Mouse (Mus musculus): ENCODE measurements at regions not wholly inside any gene's neighbourhood (a gene's known extent, or its start where the extent isn't known, plus 50 kb on each side); places are given as distances from the start of the nearest gene placed in this dataset.

- no peak for DNase-seq
These were observed 315.4 kb upstream of the Dnajc24 start for GRCm38 (mm10) chr2:106318695-106319266.

DNA sequence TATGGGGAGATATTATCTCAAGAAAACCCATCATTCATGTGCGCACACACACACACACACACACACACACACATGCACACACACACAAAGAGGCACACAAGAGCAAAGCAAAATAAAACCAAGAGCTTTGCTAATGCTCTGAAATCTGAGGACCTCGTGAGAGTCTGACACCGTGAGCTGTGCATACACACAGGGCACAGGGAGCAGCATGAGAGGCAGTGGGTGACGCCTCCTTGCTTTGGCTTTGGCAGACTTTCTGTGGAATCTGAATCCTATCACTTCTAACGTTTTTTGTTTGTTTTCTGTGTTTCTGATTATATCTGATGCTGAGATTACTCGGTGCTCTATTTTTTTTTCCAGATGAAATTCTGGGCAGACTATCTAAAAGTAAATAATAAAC, 343.4 kb upstream of the Dnajc24 start:
- no peak for DNase-seq

- DNase-seq = no peak
These were observed 343.9 kb upstream of the Dnajc24 start for GRCm38 (mm10) chr2:106347249-106347648.

DNA sequence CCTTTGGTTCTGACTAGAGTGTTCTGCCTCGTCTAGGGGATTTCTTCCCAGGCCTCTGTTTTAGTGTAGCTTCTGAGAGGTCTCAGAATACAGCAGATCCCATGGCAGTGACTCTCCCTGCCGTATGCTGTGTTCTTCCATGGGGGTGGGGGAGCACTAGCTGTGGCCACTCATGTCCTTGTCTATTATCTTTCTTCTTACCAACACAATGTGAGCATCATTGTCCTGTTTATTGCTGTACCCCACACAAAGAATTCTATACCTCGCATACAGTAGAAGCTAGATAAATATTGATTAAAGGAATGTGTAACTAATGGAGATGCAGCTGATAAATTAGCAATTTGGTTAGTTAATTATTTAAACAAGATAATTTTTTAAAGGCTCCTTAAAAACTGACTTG, 337.5 kb upstream of the Mpped2 start:
- DNase-seq = no peak

DNA sequence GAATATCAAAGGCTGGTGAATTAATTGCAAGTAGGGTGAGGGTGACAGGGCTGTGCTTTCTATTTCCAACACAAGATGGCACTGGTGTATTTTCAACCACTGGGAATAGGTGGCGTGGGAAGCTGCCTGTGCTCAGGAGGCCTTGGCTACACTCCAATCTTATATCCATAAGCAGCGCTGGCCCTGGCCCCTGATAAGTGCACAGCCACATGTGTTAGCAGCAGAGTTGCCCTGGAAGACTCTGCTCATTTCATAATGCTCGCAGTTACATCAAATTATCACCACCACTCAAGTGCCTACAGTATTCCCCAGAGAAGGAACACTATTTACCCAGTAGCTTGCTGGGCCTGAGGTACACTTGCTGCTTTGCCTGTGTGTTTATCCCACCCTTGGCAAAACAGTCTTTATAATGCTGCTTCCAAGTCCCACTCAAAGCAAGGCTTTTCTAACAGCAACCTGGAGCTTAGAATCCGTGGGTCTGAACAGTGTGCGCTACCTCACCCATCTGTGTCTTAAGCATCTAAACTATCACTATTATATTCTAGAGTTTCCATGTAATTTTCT, 337.0 kb upstream of the Mpped2 start:
- peak; percentile 37 for DNase-seq

DNA sequence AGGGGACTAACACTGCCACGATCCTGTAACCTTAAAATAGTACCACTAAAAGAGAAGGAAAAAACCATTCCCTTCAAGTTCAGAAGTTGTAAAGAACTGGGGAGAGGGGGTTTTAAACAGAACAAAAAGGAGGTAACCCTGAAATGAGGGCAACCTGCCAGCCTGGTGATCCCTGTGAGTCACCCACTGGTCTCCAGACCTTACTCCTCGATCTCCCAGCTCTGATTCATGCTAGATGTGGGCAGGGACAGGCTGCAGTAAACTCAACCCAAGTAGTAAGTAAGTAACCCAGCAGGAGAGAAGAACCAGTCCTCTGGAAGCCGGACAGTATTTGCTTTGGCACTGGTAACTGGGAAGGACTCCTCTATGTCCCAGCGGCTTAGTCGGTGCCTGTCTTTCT, 324.4 kb upstream of the Mpped2 start:
- DNase-seq = peak; percentile 63

DNA sequence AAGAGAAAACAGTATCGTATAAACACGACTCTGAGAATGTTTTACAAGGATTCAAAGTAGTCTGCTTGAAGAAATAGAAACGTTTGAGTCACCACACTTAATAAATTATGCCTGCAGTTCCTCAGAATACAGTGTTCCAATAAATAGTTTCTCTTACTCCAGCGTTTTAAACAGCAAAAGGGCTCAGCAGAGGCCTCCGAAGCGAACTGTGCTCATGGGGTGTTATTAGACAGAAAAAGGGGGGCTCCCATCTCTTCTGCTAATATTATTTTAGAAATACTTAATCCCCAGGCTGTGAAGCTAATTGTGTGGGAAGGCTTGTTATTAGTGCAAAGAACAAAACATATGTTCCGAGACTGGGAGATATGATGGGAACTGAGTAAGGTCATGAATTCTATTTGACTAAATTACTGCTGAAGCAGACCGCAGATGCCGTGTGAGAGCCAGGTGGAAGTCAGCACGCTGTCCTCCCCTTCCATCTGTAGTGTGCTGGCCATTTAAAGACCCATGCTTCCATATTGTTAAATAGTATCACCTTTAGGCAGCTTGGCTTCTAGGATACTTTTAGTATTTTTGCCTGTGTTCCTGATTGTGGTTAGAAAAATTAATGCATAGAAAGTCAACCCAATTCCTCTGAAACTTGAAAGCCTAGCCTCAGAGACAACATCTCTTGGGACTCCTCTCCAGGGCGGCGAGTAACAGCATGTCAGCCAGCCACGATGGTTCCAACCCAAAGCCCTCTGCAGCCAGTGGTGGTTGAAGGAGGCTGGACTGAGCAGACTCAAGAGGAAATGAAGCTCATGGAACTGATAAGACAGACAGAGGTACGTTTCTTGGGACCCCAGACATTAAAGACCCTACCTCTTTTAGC, 309.4 kb upstream of the Mpped2 start:
- no peak for DNase-seq

GRCm38 (mm10) chr2:106384286-106384595, 308.8 kb upstream of the Mpped2 start:
- no peak for DNase-seq

GRCm38 (mm10) chr2:106384842-106385241, 308.2 kb upstream of the Mpped2 start:
- no peak for DNase-seq

GRCm38 (mm10) chr2:106412158-106412557, 280.9 kb upstream of the Mpped2 start:
- no peak for DNase-seq

GRCm38 (mm10) chr2:106415474-106416019, 277.5 kb upstream of the Mpped2 start:
- no peak for DNase-seq

DNA sequence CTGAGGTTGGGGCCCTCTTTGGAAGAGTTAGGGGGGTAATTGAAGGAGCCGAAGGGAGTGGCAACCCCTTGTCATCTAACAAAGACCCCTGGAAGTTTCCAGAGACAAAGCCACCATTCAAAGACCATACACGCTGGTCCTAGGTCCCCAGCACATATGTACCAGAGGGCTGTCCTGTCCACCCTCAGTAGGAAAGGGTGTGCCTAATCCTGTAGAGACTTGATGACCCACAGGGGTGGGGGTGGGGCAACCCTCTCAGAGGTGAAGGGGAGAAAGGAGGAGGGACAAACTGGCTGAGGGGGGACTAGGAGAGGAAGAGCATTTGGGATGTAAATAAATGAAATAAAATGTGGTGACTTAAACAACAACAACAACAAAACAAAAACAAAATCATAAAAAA, 274.9 kb upstream of the Mpped2 start:
- DNase-seq = no peak

DNA sequence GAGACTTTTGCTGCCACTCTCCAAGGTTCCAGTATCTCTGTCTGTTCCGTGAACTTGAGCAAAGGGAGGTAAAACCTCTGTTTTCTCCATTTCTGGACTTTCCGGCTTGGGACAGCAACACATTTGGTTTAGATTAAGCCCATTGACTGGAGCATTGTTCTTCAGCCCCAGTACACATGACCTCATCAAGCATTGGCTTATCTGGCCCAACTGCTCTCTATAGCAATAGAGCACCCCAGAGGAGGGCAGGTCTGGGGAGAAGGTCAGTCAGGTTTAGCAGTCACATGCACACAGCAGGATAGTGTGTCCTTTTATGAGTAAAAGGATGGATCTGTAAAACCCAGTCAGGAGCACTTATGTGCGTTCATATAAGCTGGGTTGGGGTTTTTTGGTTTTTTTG, 268.1 kb upstream of the Mpped2 start:
- no peak for DNase-seq

DNA sequence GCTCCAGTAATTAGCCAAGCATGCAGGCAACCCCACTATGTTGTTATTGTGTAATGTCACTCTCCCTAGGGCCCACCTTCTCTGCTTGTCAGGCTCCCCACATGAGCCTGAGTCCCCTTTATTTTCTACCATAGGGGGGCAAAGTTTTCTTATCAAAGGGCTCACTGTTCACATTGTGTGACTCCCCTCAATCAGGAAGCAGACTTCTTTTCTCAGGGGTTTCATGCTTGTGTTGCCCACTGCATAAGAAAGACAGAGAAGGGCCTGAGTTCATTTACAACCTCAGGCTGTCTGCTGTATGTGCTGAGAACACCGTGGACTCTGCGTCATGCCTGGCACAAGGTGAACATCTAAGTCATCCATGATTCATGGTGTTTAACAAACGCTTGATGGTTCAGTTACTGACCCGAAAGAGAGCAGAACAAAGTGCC, 267.6 kb upstream of the Mpped2 start:
- peak; percentile 41 for DNase-seq

DNA sequence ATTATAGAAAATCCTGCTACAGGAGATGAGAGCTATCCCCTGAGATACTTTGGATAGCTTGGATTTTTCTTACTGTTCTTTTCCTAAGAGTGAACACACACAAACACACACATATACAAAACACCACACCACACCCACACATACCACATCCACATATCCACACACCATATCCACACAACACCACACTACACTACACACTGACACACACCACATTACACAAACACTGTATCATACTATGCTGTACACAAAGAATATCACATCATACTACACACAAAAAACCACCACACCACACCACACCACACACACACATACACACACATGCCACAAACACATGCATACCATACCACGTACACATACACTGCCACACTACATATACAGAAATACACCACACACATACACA, 267.1 kb upstream of the Mpped2 start:
- no peak for DNase-seq

- DNase-seq = no peak
These were observed 265.8 kb upstream of the Mpped2 start for GRCm38 (mm10) chr2:106427237-106427636.

DNA sequence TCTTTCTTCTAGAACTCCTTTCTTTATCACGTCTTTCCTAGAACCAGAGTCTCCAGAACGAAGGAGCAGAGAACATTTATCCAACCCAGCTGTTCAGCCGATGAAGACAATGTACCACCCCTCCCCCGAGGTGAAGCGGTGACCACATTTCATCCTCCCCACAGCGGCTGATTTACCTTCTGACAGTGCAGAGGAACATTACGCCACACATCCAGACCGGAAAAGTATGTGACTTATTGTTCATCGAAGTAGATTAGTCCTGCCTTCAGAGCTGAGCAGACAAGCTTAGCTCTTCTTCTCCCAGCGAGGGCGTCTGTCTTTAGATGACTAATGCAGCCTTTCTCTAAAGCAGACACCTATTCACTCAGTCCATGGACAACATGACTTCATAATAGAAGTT, 264.2 kb upstream of the Mpped2 start:
- DNase-seq = no peak

DNA sequence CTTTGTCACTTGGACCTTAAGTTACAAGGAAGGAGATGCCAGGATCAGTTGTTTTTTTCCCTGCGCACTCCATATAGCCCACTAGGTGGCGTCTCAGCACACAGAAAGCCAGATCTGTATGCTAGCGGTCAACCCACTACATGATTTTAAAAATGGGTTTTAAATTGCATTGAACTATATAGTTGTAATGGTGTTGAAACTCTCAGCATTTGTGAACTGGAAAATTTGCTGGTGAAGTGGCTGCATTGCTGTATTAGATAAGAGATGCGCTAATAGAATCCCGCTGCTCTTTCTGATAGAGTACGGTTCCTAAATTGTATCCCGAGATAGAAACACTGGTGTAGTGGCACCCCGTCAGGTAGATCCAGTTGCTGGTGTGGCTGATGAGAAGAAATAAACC, 261.9 kb upstream of the Mpped2 start:
- DNase-seq = peak; percentile 57

GRCm38 (mm10) chr2:106431637-106432199, 261.4 kb upstream of the Mpped2 start:
- no peak for DNase-seq

DNA sequence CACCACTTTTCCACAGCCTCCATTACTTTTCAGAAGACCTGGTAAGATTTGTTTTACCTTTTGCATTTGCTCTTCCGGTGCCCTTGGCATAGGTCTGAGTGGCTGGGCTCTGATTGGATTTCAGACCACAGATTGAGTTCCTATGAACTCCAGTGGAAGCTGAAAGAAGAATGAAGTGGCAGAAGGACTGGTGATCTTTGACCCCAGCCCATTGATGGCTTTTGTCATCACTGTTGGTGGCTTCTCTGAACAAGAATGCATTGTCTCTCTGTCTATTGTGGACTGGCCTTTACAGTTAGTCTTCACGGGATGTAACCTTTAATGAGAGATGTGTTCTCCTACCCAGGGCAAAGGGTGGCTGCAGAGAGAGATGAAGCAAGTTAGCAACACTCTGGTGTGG, 256.9 kb upstream of the Mpped2 start:
- no peak for DNase-seq

- no peak for DNase-seq
These were observed 238.6 kb upstream of the Mpped2 start for GRCm38 (mm10) chr2:106454310-106454974.

GRCm38 (mm10) chr2:106455039-106455438, 238.0 kb upstream of the Mpped2 start:
- DNase-seq = no peak

DNA sequence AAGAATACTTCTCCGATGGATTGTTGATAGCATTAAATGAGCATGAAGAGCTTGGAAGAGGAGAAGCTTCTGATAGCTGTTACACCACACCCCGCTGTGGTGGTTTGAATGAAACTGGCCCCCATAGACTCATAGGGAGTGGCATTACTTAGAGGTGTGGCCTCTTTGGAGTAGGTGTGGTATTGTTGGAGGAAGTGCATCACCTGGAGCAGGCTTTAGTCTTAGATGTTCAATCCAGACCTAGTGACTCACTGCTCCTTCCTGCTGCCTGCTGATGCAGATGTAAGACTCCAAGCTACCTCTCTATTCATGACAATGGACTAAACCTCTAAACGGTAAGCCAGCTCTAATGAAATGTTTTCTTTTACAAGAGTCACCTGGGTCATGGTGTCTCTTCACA, 237.1 kb upstream of the Mpped2 start:
- no peak for DNase-seq
